Mouse (Mus musculus) MEL (cell line): ENCODE measurements at regions not wholly inside any gene's neighbourhood (a gene's known extent, or its start where the extent isn't known, plus 50 kb on each side); places are given as distances from the start of the nearest gene placed in this dataset.

Experiments used
- DNase-seq: peaks from one replicate; pipeline ENCODE4 v3.0.0; 2011; ENCODE audit warnings: low read depth, low spot score
- H3K27ac ChIP-seq: 2 replicates; pipeline ENCODE4 v1.5.1; 2012; ENCODE audit warnings: low read depth, mild to moderate bottlenecking, control low read depth, low read length, moderate library complexity; ENCODE audit not compliant: control insufficient read depth
- H3K27me3 ChIP-seq, 2 experiments: fragments of 150-350 bp in 1 of 2; sonication (generic) in 1 of 2; 2 replicates each; pipeline ENCODE4 v1.6.1; 2012; ENCODE audit warnings: low read length in 2 of 2, mild to moderate bottlenecking in 2 of 2, improper control_type of control experiment in 1 of 2, moderate library complexity in 1 of 2; ENCODE audit not compliant: insufficient read depth in 2 of 2, control insufficient read depth in 1 of 2
- H3K36me3 ChIP-seq, 2 experiments: 2 replicates each; pipeline ENCODE4 v1.6.1; 2012 to 2014; ENCODE audit warnings: low read length in 2 of 2, improper control_type of control experiment in 1 of 2, inconsistent platforms in 1 of 2, mild to moderate bottlenecking in 1 of 2; ENCODE audit not compliant: insufficient read depth in 2 of 2, control insufficient read depth in 1 of 2
- H3K4me1 ChIP-seq, 2 experiments: fragments of 150-350 bp in 1 of 2; sonication (generic) in 1 of 2; 2 replicates each; pipeline ENCODE4 v1.6.1; 2012; ENCODE audit warnings: low read length in 2 of 2, improper control_type of control experiment in 1 of 2, mild to moderate bottlenecking in 1 of 2; ENCODE audit not compliant: insufficient read depth in 2 of 2, control insufficient read depth in 1 of 2
- H3K4me3 ChIP-seq, 2 experiments: fragments of 150-350 bp in 1 of 2; sonication (generic) in 1 of 2; 2 replicates each; pipeline ENCODE4 v1.5.1; 2012; ENCODE audit warnings: low read depth in 2 of 2, low read length in 2 of 2, mild to moderate bottlenecking in 2 of 2, moderate library complexity in 2 of 2, control low read depth in 1 of 2, improper control_type of control experiment in 1 of 2; ENCODE audit not compliant: control insufficient read depth in 1 of 2, insufficient read depth in 1 of 2
- H3K79me2 ChIP-seq: 2 replicates; pipeline ENCODE4 v1.6.1; 2012; ENCODE audit warnings: mild to moderate bottlenecking, low read length, moderate library complexity; ENCODE audit not compliant: control insufficient read depth, poor library complexity, insufficient read depth
- H3K9ac ChIP-seq: 2 replicates; pipeline ENCODE4 v1.6.1; 2012; ENCODE audit warnings: low read depth, mild to moderate bottlenecking, control low read depth, low read length, moderate library complexity; ENCODE audit not compliant: control insufficient read depth, poor library complexity, severe bottlenecking
- H3K9me3 ChIP-seq: fragments of 150-350 bp; sonication (generic); replicated peaks from 2 replicates; pipeline ENCODE4 v1.6.1; 2012; ENCODE audit warnings: mild to moderate bottlenecking, low read length, improper control_type of control experiment, moderate library complexity; ENCODE audit not compliant: insufficient read depth
- CHD1 ChIP-seq: IDR thresholded peaks from 2 replicates; pipeline ENCODE4 v1.6.1; 2012; ENCODE audit warnings: low read depth, mild to moderate bottlenecking, inconsistent platforms, low read length, improper control_type of control experiment
- GATA1 ChIP-seq: IDR thresholded peaks from 2 replicates; pipeline ENCODE4 v1.6.1; 2011; ENCODE audit warnings: low read depth, low read length, improper control_type of control experiment
- HCFC1 ChIP-seq: IDR thresholded peaks from 2 replicates; pipeline ENCODE4 v1.6.1; 2012; ENCODE audit warnings: low read depth, mild to moderate bottlenecking, inconsistent platforms, low read length, improper control_type of control experiment, moderate library complexity
- MAFK ChIP-seq: IDR thresholded peaks from 2 replicates; pipeline ENCODE4 v1.6.1; 2011; ENCODE audit warnings: low read depth, mild to moderate bottlenecking, low read length, improper control_type of control experiment, borderline replicate concordance
- MAZ ChIP-seq: IDR thresholded peaks from 2 replicates; pipeline ENCODE4 v1.6.1; 2012; ENCODE audit warnings: low read depth, mild to moderate bottlenecking, inconsistent platforms, low read length, improper control_type of control experiment
- MEF2A ChIP-seq: IDR thresholded peaks from 2 replicates; pipeline ENCODE4 v1.6.1; 2014; ENCODE audit warnings: low read depth, mild to moderate bottlenecking, inconsistent platforms, low read length, improper control_type of control experiment; ENCODE audit not compliant: poor library complexity, insufficient replicate concordance, severe bottlenecking; ENCODE audit errors: extremely low read depth
- NELFE ChIP-seq: IDR thresholded peaks from 2 replicates; pipeline ENCODE4 v1.6.1; 2011; ENCODE audit warnings: low read depth, low read length, improper control_type of control experiment
- POLR2AphosphoS2 ChIP-seq: IDR thresholded peaks from 2 replicates; pipeline ENCODE4 v1.6.1; 2011; ENCODE audit warnings: low read length, improper control_type of control experiment
- SMC3 ChIP-seq: IDR thresholded peaks from 2 replicates; pipeline ENCODE4 v1.6.1; 2011; ENCODE audit warnings: low read depth, low read length, improper control_type of control experiment
- ZKSCAN1 ChIP-seq: IDR thresholded peaks from 2 replicates; pipeline ENCODE4 v1.6.1; 2012; ENCODE audit warnings: low read depth, mild to moderate bottlenecking, inconsistent platforms, low read length, improper control_type of control experiment, moderate library complexity

GRCm38 (mm10) chr5:91307031-91307430 lies 95.8 kb downstream of the Btc start:
- peaks cover 0 to 3% of the 10 kb centered on the region in 2 experiments; a peak in 1 of 4 replicates for H3K27me3 ChIP-seq

More at GRCm38 (mm10) chr5:91307031-91307430, 95.8 kb downstream of the Btc start:
- H3K4me3 ChIP-seq: no peak overlapping the region
- no peak overlapping the region for H3K27ac ChIP-seq
- H3K4me1 ChIP-seq: peaks cover 0 to 4% of the 10 kb centered on the region in 2 experiments; a peak in 1 of 4 replicates
- H3K36me3 ChIP-seq: no peaks in the 10 kb centered on the region
- no peak overlapping the region for H3K9ac ChIP-seq
- no peaks in the 10 kb centered on the region for H3K79me2 ChIP-seq
- no peak for DNase-seq
- no peak for TF ChIP-seq SMC3
- TF ChIP-seq POLR2AphosphoS2: no peak
- no peak for TF ChIP-seq NELFE
- TF ChIP-seq ZKSCAN1: no peak
- no peak for TF ChIP-seq MAZ
- no peak for TF ChIP-seq HCFC1
- no peak for TF ChIP-seq MAFK
- TF ChIP-seq GATA1: no peak
- TF ChIP-seq MEF2A: no peak
- TF ChIP-seq CHD1: no peak
- no peaks in the 10 kb centered on the region for H3K9me3 ChIP-seq
